Mouse (Mus musculus) mature B cell (primary cell): ENCODE data around the gene Ets1.

Experiments
- in situ Hi-C: fragments of 300-500 bp; cut with MboI; formaldehyde crosslinking; loops from 2 replicates; pipeline ENCODE4 v1.14.3; 2019

Gene Ets1

DNA sequence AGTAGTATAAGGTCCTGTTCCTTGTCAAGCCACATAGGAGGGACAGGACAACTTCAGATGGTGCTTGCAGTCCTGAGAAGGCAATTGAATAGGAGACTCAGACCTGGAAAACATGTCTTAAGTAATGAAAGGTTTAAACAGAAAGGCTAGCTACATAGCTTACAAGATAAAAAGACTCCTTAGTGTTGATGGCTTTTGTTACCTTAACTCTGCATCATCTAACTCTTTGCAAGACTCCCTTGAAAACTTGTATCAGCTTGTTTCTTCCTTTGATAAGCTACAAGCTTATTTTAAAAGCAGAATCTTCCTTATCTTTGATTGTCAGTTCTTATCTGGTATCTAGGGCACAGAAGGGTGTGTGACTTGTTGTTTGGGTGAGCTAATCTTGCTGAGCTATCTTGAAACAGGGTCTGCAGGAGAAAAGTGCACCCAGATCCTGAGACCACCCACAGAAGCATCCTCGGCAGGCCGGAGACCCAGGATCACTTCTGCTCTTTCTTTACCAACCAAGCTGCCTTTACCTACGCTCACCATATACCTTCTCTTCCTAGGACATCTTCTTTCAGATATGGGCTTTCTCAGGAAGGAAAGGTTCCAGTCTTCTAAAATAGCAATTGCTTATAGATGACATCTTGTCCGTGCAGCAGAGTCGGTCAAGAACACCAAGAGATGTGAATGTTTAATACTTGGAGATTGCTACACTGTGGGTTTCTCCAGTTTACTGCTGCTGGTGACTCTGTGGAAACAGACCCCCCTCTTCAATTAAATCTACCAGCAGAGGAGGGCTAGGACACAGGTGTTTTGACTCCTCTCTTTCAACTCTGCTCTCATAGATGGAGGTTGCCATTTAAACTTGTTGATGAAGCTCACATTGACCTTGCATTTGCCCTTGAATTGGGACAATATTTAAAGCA, 19.2 kb upstream of the Ets1 start:
- in situ Hi-C loops = loop anchor here (5.0 kb wide), 2 partner anchors 36 to 76 kb away; no protein-coding TSS in a partner anchor

GRCm38 (mm10) chr9:32617430-32617768, 18.6 kb upstream of the Ets1 start:
- in situ Hi-C loops = loop anchor here (5.0 kb wide), 2 partner anchors 35 to 75 kb away; no protein-coding TSS in a partner anchor

DNA sequence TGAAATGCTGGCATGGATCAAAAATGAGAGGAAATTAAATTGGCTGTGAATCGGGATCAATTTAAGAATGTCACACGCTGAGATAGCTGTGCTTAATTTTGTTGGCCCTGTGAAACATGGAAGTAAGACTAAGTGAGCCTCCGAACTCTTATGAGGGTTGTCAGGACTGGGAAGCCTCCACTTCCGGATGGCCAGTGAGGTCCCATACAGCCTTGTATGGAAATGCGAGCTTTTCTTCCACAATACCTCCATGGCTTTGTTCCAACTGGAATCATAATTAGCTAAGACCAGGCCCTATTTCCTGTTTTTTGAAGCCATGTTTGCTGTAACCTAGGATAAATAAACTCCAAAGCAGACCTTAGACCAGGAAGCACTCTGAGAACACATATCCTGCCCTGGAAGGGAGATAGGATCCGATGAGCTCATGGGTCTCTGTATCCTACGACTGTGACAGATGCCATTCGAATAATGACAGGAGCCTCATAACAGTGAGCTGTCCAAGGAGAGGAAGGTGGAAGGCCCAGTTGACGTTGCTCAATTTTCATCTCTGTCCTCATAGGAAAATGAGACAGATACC, 17.4 kb upstream of the Ets1 start:
- in situ Hi-C loops = loop anchor here (5.0 kb wide), 2 partner anchors 34 to 74 kb away; no protein-coding TSS in a partner anchor

- in situ Hi-C loops = loop anchor here (5.0 kb wide), 2 partner anchors 33 to 73 kb away; no protein-coding TSS in a partner anchor
Observed at GRCm38 (mm10) chr9:32619661-32620060, 16.4 kb upstream of the Ets1 start.

DNA sequence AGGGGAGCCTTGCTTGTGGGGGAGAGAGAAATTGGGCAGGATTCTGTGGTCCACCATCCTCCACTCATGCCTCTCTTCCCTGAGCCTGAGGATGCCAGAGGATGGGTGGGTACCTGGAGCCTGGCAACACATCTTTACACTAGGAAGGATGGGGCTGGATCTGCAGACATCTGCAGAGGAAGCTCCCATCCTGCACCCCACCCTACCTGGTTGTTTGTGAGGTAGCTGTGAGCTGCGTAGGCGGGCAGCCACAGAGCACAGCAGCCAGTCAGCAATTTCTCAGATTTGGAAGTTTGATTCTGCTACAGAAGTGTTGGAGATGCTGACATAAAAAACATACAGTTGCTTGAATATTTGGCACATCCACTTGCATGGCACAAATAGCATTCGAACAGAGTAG, 15.6 kb upstream of the Ets1 start:
- in situ Hi-C loops = no loop called here

DNA sequence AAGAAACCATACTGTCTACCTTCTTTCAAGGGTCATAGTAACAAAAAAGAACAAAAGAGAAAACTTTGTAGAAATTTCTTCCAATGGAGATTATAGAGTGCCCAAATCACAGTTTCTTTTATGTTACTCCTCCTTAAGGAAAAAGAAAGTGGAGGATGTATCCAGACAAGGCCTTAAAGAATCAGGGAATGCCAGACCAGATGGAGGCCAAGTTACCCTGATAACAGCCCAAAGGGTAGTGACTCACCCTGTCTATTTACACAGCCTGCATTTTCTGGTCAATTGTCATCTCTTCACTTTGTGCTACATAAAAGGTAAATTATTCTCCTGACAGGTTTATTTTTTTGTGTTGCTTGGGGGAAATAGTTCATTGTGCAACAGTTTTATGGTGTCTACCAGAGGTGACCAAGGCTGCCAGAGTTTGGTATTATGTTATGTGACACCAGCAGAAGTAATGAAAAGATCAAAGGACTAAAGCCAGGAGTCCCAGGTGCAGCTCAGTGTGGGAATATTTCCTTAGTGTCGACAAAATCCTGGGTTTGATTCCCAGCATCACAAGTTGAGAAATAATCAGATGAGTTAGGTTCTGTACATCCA, 6.5 kb upstream of the Ets1 start:
- in situ Hi-C loops = no loop called here

GRCm38 (mm10) chr9:32631341-32631740, 4.7 kb upstream of the Ets1 start:
- in situ Hi-C loops = no loop called here

- in situ Hi-C loops = no loop called here
Observed at GRCm38 (mm10) chr9:32632237-32632636, 3.8 kb upstream of the Ets1 start.

- in situ Hi-C loops = no loop called here
Observed at GRCm38 (mm10) chr9:32644981-32645380, 9.0 kb downstream of the Ets1 start.

DNA sequence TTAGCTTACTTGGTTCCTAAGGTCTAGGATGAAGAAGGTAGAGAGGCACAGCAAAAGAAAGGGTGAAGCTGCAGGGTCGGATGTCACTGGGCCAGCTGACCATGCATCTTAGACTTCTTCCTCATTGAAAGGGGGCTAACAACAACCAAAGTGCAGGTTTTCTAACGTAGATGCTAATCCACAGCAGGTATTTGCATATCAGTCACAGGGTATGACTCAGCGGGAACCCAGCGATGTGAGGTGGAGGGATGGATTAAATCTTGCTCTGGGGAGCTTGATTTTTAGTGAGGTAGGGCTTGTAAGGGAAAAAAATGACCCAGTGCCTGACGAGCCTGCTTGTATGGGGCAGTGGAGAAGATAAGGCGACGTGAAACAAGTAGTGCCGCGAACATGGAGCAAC, 9.5 kb downstream of the Ets1 start:
- in situ Hi-C loops = no loop called here

- in situ Hi-C loops = no loop called here
Observed at GRCm38 (mm10) chr9:32646539-32647258, 10.7 kb downstream of the Ets1 start.

DNA sequence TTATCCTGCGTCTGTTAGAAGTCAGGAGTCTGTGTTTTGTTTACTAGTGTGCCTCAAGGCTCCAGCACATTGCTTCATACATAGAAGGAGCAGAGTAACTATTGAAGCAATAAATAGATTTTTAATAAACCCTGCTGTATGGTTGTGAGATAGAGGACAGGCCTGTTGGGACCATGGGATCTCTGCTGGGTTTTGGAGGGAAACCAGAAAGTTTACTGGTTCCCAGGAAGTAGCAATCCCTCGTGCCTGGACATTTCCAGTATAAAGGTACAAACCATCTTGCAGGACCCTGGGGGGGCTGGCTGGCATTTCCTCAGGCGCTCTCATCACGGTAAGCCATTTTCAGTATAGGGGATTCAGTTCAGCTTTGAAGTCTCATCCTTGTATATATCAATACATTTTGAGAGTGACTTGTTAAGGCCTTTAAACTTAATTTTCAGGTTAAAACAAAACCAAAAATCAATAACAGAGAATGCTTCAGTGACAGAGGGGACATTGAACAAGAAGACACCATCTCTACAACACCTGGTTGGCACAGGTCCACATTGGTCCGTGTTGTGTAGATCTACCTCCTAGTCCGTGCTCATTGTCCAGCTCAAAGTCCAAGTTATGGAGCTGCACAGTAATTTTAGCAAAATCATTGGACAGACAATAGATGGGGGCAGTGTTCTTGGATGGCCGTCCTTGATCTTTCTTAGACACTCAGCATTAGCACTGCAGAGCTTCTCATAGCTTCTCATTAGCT, 11.7 kb downstream of the Ets1 start:
- in situ Hi-C loops = no loop called here

DNA sequence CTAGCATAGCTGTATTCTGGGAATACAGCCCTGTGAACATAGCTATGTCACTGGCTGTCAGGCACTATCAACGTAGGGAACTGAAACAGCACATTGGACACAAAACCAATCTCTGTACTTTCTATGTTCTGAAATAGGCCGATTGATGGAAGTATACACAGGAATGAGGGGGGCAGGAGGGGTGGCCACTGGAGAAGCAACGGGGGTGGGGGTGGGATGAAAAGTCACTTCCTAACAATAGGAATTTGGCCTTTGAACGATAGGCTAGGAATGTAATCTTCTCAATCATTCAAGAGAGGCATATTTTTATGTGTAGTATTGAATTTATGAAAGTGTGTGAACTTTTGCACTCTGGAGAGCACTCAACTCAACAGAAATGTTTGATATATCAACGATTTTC, 12.3 kb downstream of the Ets1 start:
- in situ Hi-C loops = no loop called here

GRCm38 (mm10) chr9:32650738-32651137, 14.7 kb downstream of the Ets1 start:
- in situ Hi-C loops = loop anchor here (5.0 kb wide), 1 partner anchor 33 kb away; no protein-coding TSS in a partner anchor

DNA sequence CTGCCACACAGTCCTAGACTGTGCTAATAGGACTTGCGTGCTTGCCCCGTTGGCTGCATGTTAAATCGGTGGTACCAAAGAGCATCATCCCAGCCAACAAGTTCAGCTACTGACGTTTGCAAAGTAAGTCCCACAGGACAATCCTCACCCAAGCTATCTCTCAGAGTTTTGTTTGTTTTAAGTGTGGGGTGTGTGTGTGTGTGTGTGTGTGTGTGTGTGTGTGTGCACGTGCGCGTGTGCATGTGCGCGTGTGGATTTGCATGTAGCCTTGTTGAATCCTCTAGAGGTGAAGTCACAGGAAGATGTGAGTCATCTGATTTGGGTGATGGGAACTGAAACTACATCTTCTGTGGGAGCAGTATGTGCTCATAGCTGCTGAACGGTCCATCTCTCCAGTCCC, 16.1 kb downstream of the Ets1 start:
- in situ Hi-C loops = loop anchor here (5.0 kb wide), 1 partner anchor 35 kb away; no protein-coding TSS in a partner anchor

GRCm38 (mm10) chr9:32654305-32654704, 18.3 kb downstream of the Ets1 start:
- in situ Hi-C loops = loop anchor here (5.0 kb wide), 1 partner anchor 37 kb away; no protein-coding TSS in a partner anchor

DNA sequence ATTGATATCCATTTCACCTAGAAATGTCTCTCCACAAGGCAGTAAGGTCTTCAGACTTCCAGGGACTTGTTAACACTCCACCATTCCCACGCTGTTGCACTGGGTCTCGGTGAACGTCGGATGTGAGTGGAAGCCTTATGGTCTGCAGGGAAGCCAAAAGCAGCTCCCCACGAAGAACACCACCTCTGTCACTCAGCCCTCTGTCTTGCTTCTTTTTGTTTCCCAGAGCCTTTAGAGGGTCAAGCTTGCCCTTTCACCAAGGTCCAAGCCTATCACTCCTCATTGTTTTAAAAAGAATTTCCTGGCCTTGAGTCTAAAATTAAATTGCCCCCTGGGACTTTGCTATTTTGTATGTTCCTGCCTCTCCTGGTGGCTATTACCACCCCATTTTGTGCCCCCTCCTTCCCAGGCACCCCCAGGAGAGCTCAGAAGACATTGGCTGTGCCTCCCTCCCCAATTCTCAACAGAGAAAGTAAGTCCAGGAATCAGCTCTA, 20.4 kb downstream of the Ets1 start:
- in situ Hi-C loops = no loop called here

DNA sequence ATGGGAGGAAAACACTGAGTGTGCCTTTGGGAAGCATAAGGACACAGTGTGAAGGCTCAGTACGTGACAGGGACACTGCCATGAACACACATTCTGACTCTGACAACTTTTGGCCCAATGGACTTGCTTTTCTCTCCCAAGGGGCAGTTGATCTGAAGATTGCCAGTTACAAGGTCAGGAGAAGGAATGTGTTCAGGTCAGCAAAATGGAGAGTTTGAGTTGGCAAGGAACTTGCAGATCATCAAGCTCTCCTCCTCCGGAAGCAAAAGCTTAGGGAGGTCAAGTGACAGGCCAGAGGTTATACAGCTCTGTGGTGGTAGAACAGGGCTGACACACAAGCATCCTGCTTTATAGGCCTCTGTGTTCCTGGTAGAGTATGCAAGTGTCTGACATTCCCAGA, 21.1 kb downstream of the Ets1 start:
- in situ Hi-C loops = no loop called here

DNA sequence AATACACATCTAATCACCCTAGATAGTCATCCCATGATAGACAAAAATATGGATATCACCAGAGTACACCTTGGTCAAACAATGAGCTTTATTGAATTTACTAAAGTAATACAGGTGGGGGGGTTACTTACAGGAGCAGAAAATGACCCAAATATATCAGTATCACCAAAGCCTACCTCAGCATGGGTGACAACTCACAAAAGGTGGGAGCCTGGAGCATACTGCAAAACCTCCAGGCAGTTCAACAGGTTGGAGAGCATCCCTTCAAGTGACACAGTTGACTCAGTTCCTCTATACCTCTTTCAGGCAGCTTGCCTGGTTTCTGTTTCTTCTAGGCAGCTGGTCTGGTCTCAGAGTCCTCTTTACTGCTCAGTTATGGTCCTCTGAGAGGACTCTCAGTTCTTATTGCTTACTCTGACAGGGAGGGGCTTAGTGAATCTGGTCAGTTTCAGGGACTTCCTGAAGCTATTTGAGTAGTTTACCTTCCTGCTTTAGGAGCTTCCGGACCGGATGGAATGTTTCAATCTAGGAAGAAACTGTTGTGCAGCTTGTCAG, 24.5 kb downstream of the Ets1 start:
- in situ Hi-C loops = no loop called here

DNA sequence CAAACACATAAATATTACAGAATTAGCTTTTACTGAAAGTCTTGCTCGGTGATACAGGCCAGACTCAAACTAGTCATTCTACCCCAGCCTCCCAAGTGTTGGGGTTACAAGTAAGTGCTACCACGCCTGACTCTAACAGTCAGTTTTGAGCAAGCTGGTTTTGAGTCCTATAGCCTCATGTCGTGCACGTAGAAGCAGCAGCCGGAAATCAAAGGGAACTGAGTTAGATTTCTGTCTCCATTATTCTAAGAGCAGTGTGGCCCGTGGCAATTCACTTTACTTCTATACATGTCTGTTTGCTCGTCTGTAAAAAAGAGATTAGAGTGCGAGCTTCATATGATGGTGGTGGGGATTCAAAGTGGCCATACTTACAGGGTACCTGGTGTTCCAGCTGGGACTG, 25.1 kb downstream of the Ets1 start:
- in situ Hi-C loops = no loop called here

DNA sequence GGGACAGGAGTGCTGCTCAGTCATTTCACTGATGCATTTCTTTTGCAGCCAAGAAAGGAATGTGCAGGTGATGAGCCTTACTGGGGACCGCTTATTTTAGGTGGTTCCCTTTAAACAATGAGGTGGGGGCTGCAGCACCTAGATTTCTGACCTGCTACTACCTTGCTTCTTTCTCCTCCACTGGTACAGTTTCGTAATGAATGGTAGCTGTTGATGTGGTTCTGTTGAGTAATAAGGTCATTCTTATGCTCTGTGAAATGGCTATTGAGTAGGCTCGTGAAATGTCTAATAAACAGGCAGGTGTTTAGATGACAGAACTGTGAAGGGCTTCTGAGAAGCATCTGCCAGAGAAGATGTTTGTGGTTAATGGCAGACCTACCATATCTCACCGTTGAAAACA, 25.5 kb downstream of the Ets1 start:
- in situ Hi-C loops = no loop called here
